Mouse (Mus musculus) small intestine, adult 2 months (tissue): ENCODE measurements at regions not wholly inside any gene's neighbourhood (a gene's known extent, or its start where the extent isn't known, plus 50 kb on each side); places are given as distances from the start of the nearest gene placed in this dataset.

Experiments used
- CTCF ChIP-seq: fragments of 200-500 bp; IDR thresholded peaks from 2 replicates; pipeline ENCODE4 v1.5.1; 2012; ENCODE audit warnings: low read depth, mild to moderate bottlenecking, control low read depth, inconsistent platforms, low read length, moderate library complexity, mixed read lengths; ENCODE audit not compliant: insufficient replicate concordance, insufficient read length; ENCODE audit errors: extremely low read depth
- POLR2A ChIP-seq: fragments of 200-500 bp; IDR thresholded peaks from 2 replicates; pipeline ENCODE4 v1.6.1; 2012; ENCODE audit warnings: low read depth, mild to moderate bottlenecking, control low read depth, inconsistent platforms, low read length, moderate library complexity

GRCm38 (mm10) chr12:69481420-69481819, 101.4 kb downstream of the Vcpkmt start:
- TF ChIP-seq POLR2A (no peak), CTCF (no peak)
